Mouse (Mus musculus) cortical plate, adult 2 months (tissue): ENCODE data around the gene Igfals.

Experiments
- CTCF ChIP-seq: fragments of 200-500 bp; IDR thresholded peaks from 2 replicates; pipeline ENCODE4 v1.5.1; 2011; ENCODE audit warnings: mild to moderate bottlenecking, control low read depth, low read length; ENCODE audit not compliant: insufficient read depth; ENCODE audit errors: extremely low read depth
- POLR2A ChIP-seq: fragments of 200-500 bp; IDR thresholded peaks from 2 replicates; pipeline ENCODE4 v1.6.1; 2011; ENCODE audit warnings: mild to moderate bottlenecking, low read length, control low read depth; ENCODE audit not compliant: insufficient read depth; ENCODE audit errors: extremely low read depth

GRCm38 (mm10) chr17:24874405-24874745 is 8.6 kb downstream of the Igfals start:
- TF ChIP-seq CTCF (no peak), POLR2A (no peak)
